Mouse (Mus musculus): ENCODE results near the gene Fam209. TPM values are rescaled to one million over a fixed set of nuclear protein-coding genes. Genes with fewer than 3 reads are reported as not detected.

The Fam209 gene
- polyA plus RNA-seq (2016; fragmentation: Nextera tagmentation; extraction: Ambion mirVana) = 0.70 TPM in 1 of 2 replicates, not detected in the other

- WGBS = 86% methylated on average over 11 of the region's 11 CpGs
- Histone ChIP-seq H3K27ac (no peak within 1 kb of the TSS), H3K36me3 (peaks cover 28% of the 10 kb centered on the region), H3K27me3 (no peaks in the 10 kb centered on the region), H3K4me2 (replicated peaks) (no peak within 1 kb of the TSS), H3K4me1 (no peaks in the 10 kb centered on the region), H3K9ac (no peak within 1 kb of the TSS), H3K9me3 (replicated peaks) (no peaks in the 10 kb centered on the region), H3K4me3 (no peak within 1 kb of the TSS)
- ATAC-seq (ENCODE audit: low FRiP score) = no peak
Measured at GRCm38 (mm10) chr2:172472318-172472717, at the start of gene Fam209. TSS of gene Fam209 (plus strand) at chr2:172472520.

GRCm38 (mm10) chr2:172430609-172431008, 41.7 kb upstream of the Fam209 start:
- WGBS = 100% methylated on average over 1 of the region's 1 CpGs
- Histone ChIP-seq H3K4me2 (replicated peaks) (no peak overlapping the region), H3K27me3 (no peaks in the 10 kb centered on the region), H3K9ac (no peak overlapping the region), H3K4me3 (no peak overlapping the region), H3K36me3 (no peaks in the 10 kb centered on the region), H3K4me1 (no peaks in the 10 kb centered on the region), H3K9me3 (replicated peaks) (no peaks in the 10 kb centered on the region), H3K27ac (no peak overlapping the region)
- no peak for ATAC-seq (ENCODE audit: low FRiP score)

GRCm38 (mm10) chr2:172433746-172434145, 38.6 kb upstream of the Fam209 start:
- Histone ChIP-seq H3K9ac (no peak overlapping the region), H3K4me2 (replicated peaks) (no peak overlapping the region), H3K36me3 (no peaks in the 10 kb centered on the region), H3K27ac (no peak overlapping the region), H3K9me3 (replicated peaks) (no peaks in the 10 kb centered on the region), H3K4me1 (no peaks in the 10 kb centered on the region), H3K4me3 (no peak overlapping the region), H3K27me3 (no peaks in the 10 kb centered on the region)
- no peak for ATAC-seq (ENCODE audit: low FRiP score)
- WGBS = 60% methylated on average over 5 of the region's 5 CpGs

- Histone ChIP-seq H3K4me3 (no peak overlapping the region), H3K9ac (no peak overlapping the region), H3K27me3 (no peaks in the 10 kb centered on the region), H3K9me3 (replicated peaks) (no peaks in the 10 kb centered on the region), H3K27ac (no peak overlapping the region), H3K4me2 (replicated peaks) (no peak overlapping the region), H3K4me1 (peaks cover 19% of the 10 kb centered on the region), H3K36me3 (no peaks in the 10 kb centered on the region)
- no peak for ATAC-seq (ENCODE audit: low FRiP score)
- 69% methylated on average over 16 of the region's 16 CpGs for WGBS
Measured at GRCm38 (mm10) chr2:172437371-172437952, 34.9 kb upstream of the Fam209 start.

GRCm38 (mm10) chr2:172439843-172440639, 32.3 kb upstream of the Fam209 start, which contains the start of gene Rtf2:
TSS of gene Rtf2 (plus strand) at chr2:172440556.
- Histone ChIP-seq H3K27me3 (no peaks in the 10 kb centered on the region), H3K4me1 (peaks cover 19% of the 10 kb centered on the region), H3K9me3 (replicated peaks) (no peaks in the 10 kb centered on the region), H3K4me2 (replicated peaks) (peak within 1 kb of the TSS; percentile 95), H3K27ac (peak within 1 kb of the TSS; percentile 64; the same call in 1 of the 2 replicates), H3K36me3 (peaks cover 2% of the 10 kb centered on the region; the same call in 1 of the 2 replicates), H3K4me3 (peak within 1 kb of the TSS; percentile 81), H3K9ac (peak within 1 kb of the TSS; percentile 75)
- 2% methylated on average over 35 of the region's 35 CpGs for WGBS
- ATAC-seq (ENCODE audit: low FRiP score) = peak; percentile 97

- Histone ChIP-seq H3K4me1 (peaks cover 19% of the 10 kb centered on the region), H3K27ac (peak overlapping the region; percentile 64; the same call in 1 of the 2 replicates), H3K9me3 (replicated peaks) (no peaks in the 10 kb centered on the region), H3K9ac (peak overlapping the region; percentile 75), H3K4me2 (replicated peaks) (peak overlapping the region; percentile 95), H3K36me3 (peaks cover 7% of the 10 kb centered on the region), H3K27me3 (no peaks in the 10 kb centered on the region), H3K4me3 (peak overlapping the region; percentile 81)
- peak; percentile 72 for ATAC-seq (ENCODE audit: low FRiP score)
- WGBS = 1% methylated on average over 21 of the region's 21 CpGs
Measured at GRCm38 (mm10) chr2:172440640-172441005, 31.7 kb upstream of the Fam209 start.

- peak overlapping the region; percentile 75 for H3K9ac ChIP-seq
- peak overlapping the region; percentile 81 for H3K4me3 ChIP-seq
- no peaks in the 10 kb centered on the region for H3K9me3 ChIP-seq (replicated peaks)
- peak overlapping the region; percentile 95 for H3K4me2 ChIP-seq (replicated peaks)
- H3K36me3 ChIP-seq = peaks cover 13% of the 10 kb centered on the region
- 31% methylated on average over 6 of the region's 6 CpGs for WGBS
- ATAC-seq (ENCODE audit: low FRiP score) = no peak
- no peak overlapping the region for H3K27ac ChIP-seq
- peaks cover 19% of the 10 kb centered on the region for H3K4me1 ChIP-seq
- no peaks in the 10 kb centered on the region for H3K27me3 ChIP-seq
Measured at GRCm38 (mm10) chr2:172441176-172441575, 31.1 kb upstream of the Fam209 start.

GRCm38 (mm10) chr2:172445617-172446016, 26.7 kb upstream of the Fam209 start:
- no peaks in the 10 kb centered on the region for H3K9me3 ChIP-seq (replicated peaks)
- no peak overlapping the region for H3K4me2 ChIP-seq (replicated peaks)
- no peak for ATAC-seq (ENCODE audit: low FRiP score)
- no peak overlapping the region for H3K4me3 ChIP-seq
- H3K4me1 ChIP-seq = peaks cover 13% of the 10 kb centered on the region
- WGBS = 92% methylated on average over 4 of the region's 4 CpGs
- H3K27me3 ChIP-seq = no peaks in the 10 kb centered on the region
- H3K9ac ChIP-seq = no peak overlapping the region
- H3K36me3 ChIP-seq = peaks cover 57% of the 10 kb centered on the region
- no peak overlapping the region for H3K27ac ChIP-seq

- no peak overlapping the region for H3K4me3 ChIP-seq
- H3K36me3 ChIP-seq = peaks cover 72% of the 10 kb centered on the region
- no peaks in the 10 kb centered on the region for H3K27me3 ChIP-seq
- H3K4me1 ChIP-seq = no peaks in the 10 kb centered on the region
- no peak for ATAC-seq (ENCODE audit: low FRiP score)
- H3K9ac ChIP-seq = no peak overlapping the region
- no peaks in the 10 kb centered on the region for H3K9me3 ChIP-seq (replicated peaks)
- 91% methylated on average over 6 of the region's 6 CpGs for WGBS
- H3K4me2 ChIP-seq (replicated peaks) = no peak overlapping the region
- no peak overlapping the region for H3K27ac ChIP-seq
Measured at GRCm38 (mm10) chr2:172447317-172447716, 25.0 kb upstream of the Fam209 start.

GRCm38 (mm10) chr2:172448329-172448728, 24.0 kb upstream of the Fam209 start:
- no peak overlapping the region for H3K4me2 ChIP-seq (replicated peaks)
- H3K36me3 ChIP-seq = peaks cover 83% of the 10 kb centered on the region
- no peak overlapping the region for H3K9ac ChIP-seq
- H3K9me3 ChIP-seq (replicated peaks) = no peaks in the 10 kb centered on the region
- no peaks in the 10 kb centered on the region for H3K27me3 ChIP-seq
- no peaks in the 10 kb centered on the region for H3K4me1 ChIP-seq
- ATAC-seq (ENCODE audit: low FRiP score) = no peak
- WGBS = 93% methylated on average over 4 of the region's 4 CpGs
- no peak overlapping the region for H3K27ac ChIP-seq
- H3K4me3 ChIP-seq = no peak overlapping the region

- WGBS = 87% methylated on average over 6 of the region's 6 CpGs
- no peak overlapping the region for H3K4me3 ChIP-seq
- no peak overlapping the region for H3K27ac ChIP-seq
- H3K27me3 ChIP-seq = no peaks in the 10 kb centered on the region
- H3K4me1 ChIP-seq = no peaks in the 10 kb centered on the region
- peaks cover 87% of the 10 kb centered on the region for H3K36me3 ChIP-seq
- no peak for ATAC-seq (ENCODE audit: low FRiP score)
- H3K9me3 ChIP-seq (replicated peaks) = no peaks in the 10 kb centered on the region
- no peak overlapping the region for H3K4me2 ChIP-seq (replicated peaks)
- H3K9ac ChIP-seq = no peak overlapping the region
Measured at GRCm38 (mm10) chr2:172450640-172451039, 21.7 kb upstream of the Fam209 start.

GRCm38 (mm10) chr2:172452031-172452430, 20.3 kb upstream of the Fam209 start:
- ATAC-seq (ENCODE audit: low FRiP score) = no peak
- H3K4me1 ChIP-seq = no peaks in the 10 kb centered on the region
- no peaks in the 10 kb centered on the region for H3K9me3 ChIP-seq (replicated peaks)
- 93% methylated on average over 4 of the region's 4 CpGs for WGBS
- no peak overlapping the region for H3K4me2 ChIP-seq (replicated peaks)
- no peaks in the 10 kb centered on the region for H3K27me3 ChIP-seq
- H3K27ac ChIP-seq = no peak overlapping the region
- no peak overlapping the region for H3K9ac ChIP-seq
- H3K4me3 ChIP-seq = no peak overlapping the region
- H3K36me3 ChIP-seq = peaks cover 80% of the 10 kb centered on the region
